Mouse (Mus musculus): ENCODE measurements at regions not wholly inside any gene's neighbourhood (a gene's known extent, or its start where the extent isn't known, plus 50 kb on each side); places are given as distances from the start of the nearest gene placed in this dataset.
A peak's percentile ranks its signal among the peaks of the same experiment; 100 is the strongest.

DNA sequence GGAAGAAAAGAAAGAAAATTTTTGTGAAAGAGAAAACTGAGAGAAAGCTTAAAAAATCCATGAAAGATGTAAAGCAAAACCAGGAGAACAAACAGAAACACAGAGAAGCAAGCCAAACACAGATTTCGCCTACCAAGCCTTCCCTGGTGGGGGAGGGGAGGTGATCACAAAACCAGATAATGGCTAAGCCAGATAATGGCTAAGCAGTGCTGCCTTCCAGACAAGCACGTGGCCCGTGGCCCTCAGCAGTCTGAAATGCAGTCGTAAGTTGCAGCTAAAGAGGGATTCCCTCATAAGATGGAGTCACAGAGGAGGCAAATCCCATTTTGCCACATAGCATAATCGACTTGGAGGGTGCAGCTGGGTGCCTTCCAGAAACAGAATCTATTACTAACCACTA is 179.0 kb upstream of the Car8 start:
- H3K4me2 ChIP-seq (replicated peaks), result no peak overlapping the region
- no peak overlapping the region for H3K27ac ChIP-seq (replicated peaks)
- no peak overlapping the region for H3K4me3 ChIP-seq (replicated peaks)
- no peaks in the 10 kb centered on the region for H3K4me1 ChIP-seq
- 38% methylated on average over 5 of the region's 5 CpGs for WGBS
- H3K27me3 ChIP-seq, result no peaks in the 10 kb centered on the region
- no peaks in the 10 kb centered on the region for H3K9me3 ChIP-seq (replicated peaks)
- no peak for ATAC-seq (ENCODE audit: insufficient number of reproducible peaks, low FRiP score, low TSS enrichment, low read depth)
- no peaks in the 10 kb centered on the region for H3K36me3 ChIP-seq
- no peak overlapping the region for H3K9ac ChIP-seq

GRCm38 (mm10) chr4:8413307-8413706 is 174.5 kb upstream of the Car8 start:
- no peak for ATAC-seq (ENCODE audit: insufficient number of reproducible peaks, low FRiP score, low TSS enrichment, low read depth)
- Histone ChIP-seq H3K27ac (replicated peaks) (no peak overlapping the region), H3K9me3 (replicated peaks) (no peaks in the 10 kb centered on the region), H3K4me1 (no peaks in the 10 kb centered on the region), H3K36me3 (no peaks in the 10 kb centered on the region), H3K9ac (no peak overlapping the region), H3K4me3 (replicated peaks) (no peak overlapping the region), H3K27me3 (no peaks in the 10 kb centered on the region), H3K4me2 (replicated peaks) (no peak overlapping the region)

GRCm38 (mm10) chr4:8400069-8400468 is 161.2 kb upstream of the Car8 start:
- Histone ChIP-seq H3K4me1 (no peaks in the 10 kb centered on the region; the same call in 1 of the 2 replicates), H3K9ac (no peak overlapping the region), H3K36me3 (no peaks in the 10 kb centered on the region), H3K4me3 (replicated peaks) (no peak overlapping the region), H3K27ac (replicated peaks) (no peak overlapping the region), H3K27me3 (no peaks in the 10 kb centered on the region), H3K9me3 (replicated peaks) (no peaks in the 10 kb centered on the region), H3K4me2 (replicated peaks) (no peak overlapping the region)
- ATAC-seq (ENCODE audit: insufficient number of reproducible peaks, low FRiP score, low TSS enrichment, low read depth), result no peak
- 81% methylated on average over 2 of the region's 2 CpGs for WGBS

DNA sequence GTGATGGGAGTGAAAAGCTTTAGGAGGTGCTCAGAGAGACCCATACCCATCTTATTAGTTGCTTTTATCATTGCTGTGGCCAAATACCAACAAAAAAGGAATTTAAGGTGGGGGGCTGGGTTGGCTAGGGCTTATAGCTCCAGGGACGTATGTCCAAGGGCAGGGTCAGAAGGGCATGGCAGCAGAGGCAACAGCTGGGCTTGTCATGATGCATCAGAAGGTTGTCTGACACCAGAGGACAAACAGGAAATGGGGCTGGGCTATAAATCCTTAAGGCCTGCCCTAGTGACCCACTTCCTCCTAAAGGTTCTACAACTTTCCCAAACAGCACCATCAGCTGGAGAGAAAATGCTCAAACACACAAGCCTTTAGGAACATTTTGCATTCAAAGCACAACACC is 160.6 kb upstream of the Car8 start:
- Histone ChIP-seq H3K9ac (no peak overlapping the region), H3K4me3 (replicated peaks) (no peak overlapping the region), H3K4me2 (replicated peaks) (no peak overlapping the region), H3K27me3 (no peaks in the 10 kb centered on the region), H3K36me3 (no peaks in the 10 kb centered on the region), H3K9me3 (replicated peaks) (no peaks in the 10 kb centered on the region), H3K27ac (replicated peaks) (no peak overlapping the region), H3K4me1 (no peaks in the 10 kb centered on the region; the same call in 1 of the 2 replicates)
- WGBS, result 71% methylated on average over 1 of the region's 1 CpGs
- ATAC-seq (ENCODE audit: insufficient number of reproducible peaks, low FRiP score, low TSS enrichment, low read depth), result no peak

GRCm38 (mm10) chr4:8398969-8399368 is 160.1 kb upstream of the Car8 start:
- Histone ChIP-seq H3K27me3 (no peaks in the 10 kb centered on the region), H3K4me3 (replicated peaks) (no peak overlapping the region), H3K4me1 (no peaks in the 10 kb centered on the region; the same call in 1 of the 2 replicates), H3K9ac (no peak overlapping the region), H3K36me3 (no peaks in the 10 kb centered on the region), H3K27ac (replicated peaks) (no peak overlapping the region), H3K9me3 (replicated peaks) (no peaks in the 10 kb centered on the region), H3K4me2 (replicated peaks) (no peak overlapping the region)
- 53% methylated on average over 4 of the region's 4 CpGs for WGBS
- ATAC-seq (ENCODE audit: insufficient number of reproducible peaks, low FRiP score, low TSS enrichment, low read depth), result no peak

GRCm38 (mm10) chr4:8383162-8383561 is 144.3 kb upstream of the Car8 start:
- Histone ChIP-seq H3K36me3 (no peaks in the 10 kb centered on the region), H3K9ac (no peak overlapping the region), H3K27me3 (no peaks in the 10 kb centered on the region), H3K4me2 (replicated peaks) (no peak overlapping the region), H3K4me1 (no peaks in the 10 kb centered on the region), H3K9me3 (replicated peaks) (no peaks in the 10 kb centered on the region), H3K4me3 (replicated peaks) (no peak overlapping the region), H3K27ac (replicated peaks) (no peak overlapping the region)
- no peak for ATAC-seq (ENCODE audit: insufficient number of reproducible peaks, low FRiP score, low TSS enrichment, low read depth)
- 91% methylated on average over 11 of the region's 11 CpGs for WGBS

GRCm38 (mm10) chr4:8382125-8382417 is 143.2 kb upstream of the Car8 start:
- Histone ChIP-seq H3K4me3 (replicated peaks) (no peak overlapping the region), H3K9me3 (replicated peaks) (no peaks in the 10 kb centered on the region), H3K36me3 (no peaks in the 10 kb centered on the region), H3K27ac (replicated peaks) (no peak overlapping the region), H3K9ac (no peak overlapping the region), H3K4me2 (replicated peaks) (no peak overlapping the region), H3K4me1 (no peaks in the 10 kb centered on the region), H3K27me3 (no peaks in the 10 kb centered on the region)
- WGBS, result 19% methylated on average over 3 of the region's 3 CpGs
- ATAC-seq (ENCODE audit: insufficient number of reproducible peaks, low FRiP score, low TSS enrichment, low read depth), result no peak

GRCm38 (mm10) chr4:8381408-8382124 is 142.7 kb upstream of the Car8 start:
- H3K27me3 ChIP-seq, result no peaks in the 10 kb centered on the region
- no peak overlapping the region for H3K27ac ChIP-seq (replicated peaks)
- no peak overlapping the region for H3K4me2 ChIP-seq (replicated peaks)
- no peaks in the 10 kb centered on the region for H3K4me1 ChIP-seq
- H3K4me3 ChIP-seq (replicated peaks), result no peak overlapping the region
- no peak overlapping the region for H3K9ac ChIP-seq
- 27% methylated on average over 13 of the region's 13 CpGs for WGBS
- no peak; the same call in 1 of the 2 replicates for ATAC-seq (ENCODE audit: insufficient number of reproducible peaks, low FRiP score, low TSS enrichment, low read depth)
- H3K36me3 ChIP-seq, result no peaks in the 10 kb centered on the region
- H3K9me3 ChIP-seq (replicated peaks), result no peaks in the 10 kb centered on the region

GRCm38 (mm10) chr4:8380711-8381338 is 142.0 kb upstream of the Car8 start:
- H3K4me1 ChIP-seq, result no peaks in the 10 kb centered on the region
- no peaks in the 10 kb centered on the region for H3K36me3 ChIP-seq
- WGBS, result 52% methylated on average over 5 of the region's 5 CpGs
- H3K27ac ChIP-seq (replicated peaks), result no peak overlapping the region
- no peak overlapping the region for H3K4me2 ChIP-seq (replicated peaks)
- H3K27me3 ChIP-seq, result no peaks in the 10 kb centered on the region
- no peaks in the 10 kb centered on the region for H3K9me3 ChIP-seq (replicated peaks)
- no peak overlapping the region for H3K9ac ChIP-seq
- ATAC-seq (ENCODE audit: insufficient number of reproducible peaks, low FRiP score, low TSS enrichment, low read depth), result no peak
- no peak overlapping the region for H3K4me3 ChIP-seq (replicated peaks)

GRCm38 (mm10) chr4:8374737-8375489 is 136.1 kb upstream of the Car8 start:
- Histone ChIP-seq H3K4me1 (no peaks in the 10 kb centered on the region), H3K4me2 (replicated peaks) (no peak overlapping the region), H3K36me3 (no peaks in the 10 kb centered on the region), H3K27me3 (no peaks in the 10 kb centered on the region), H3K27ac (replicated peaks) (no peak overlapping the region), H3K9ac (no peak overlapping the region), H3K9me3 (replicated peaks) (no peaks in the 10 kb centered on the region), H3K4me3 (replicated peaks) (no peak overlapping the region)
- 54% methylated on average over 6 of the region's 6 CpGs for WGBS
- ATAC-seq (ENCODE audit: insufficient number of reproducible peaks, low FRiP score, low TSS enrichment, low read depth), result peak; percentile 29; the same call in 1 of the 2 replicates

GRCm38 (mm10) chr4:8374061-8374460 is 135.2 kb upstream of the Car8 start:
- Histone ChIP-seq H3K9me3 (replicated peaks) (no peaks in the 10 kb centered on the region), H3K27me3 (no peaks in the 10 kb centered on the region), H3K9ac (no peak overlapping the region), H3K4me1 (no peaks in the 10 kb centered on the region), H3K36me3 (no peaks in the 10 kb centered on the region), H3K4me2 (replicated peaks) (no peak overlapping the region), H3K27ac (replicated peaks) (no peak overlapping the region), H3K4me3 (replicated peaks) (no peak overlapping the region)
- WGBS, result 64% methylated on average over 3 of the region's 3 CpGs
- ATAC-seq (ENCODE audit: insufficient number of reproducible peaks, low FRiP score, low TSS enrichment, low read depth), result no peak

Data from embryonic facial prominence, embryonic 15.5 days (tissue).